Mouse (Mus musculus): Measurements from ENCODE around the gene Crhr2.

The Crhr2 gene

DNA sequence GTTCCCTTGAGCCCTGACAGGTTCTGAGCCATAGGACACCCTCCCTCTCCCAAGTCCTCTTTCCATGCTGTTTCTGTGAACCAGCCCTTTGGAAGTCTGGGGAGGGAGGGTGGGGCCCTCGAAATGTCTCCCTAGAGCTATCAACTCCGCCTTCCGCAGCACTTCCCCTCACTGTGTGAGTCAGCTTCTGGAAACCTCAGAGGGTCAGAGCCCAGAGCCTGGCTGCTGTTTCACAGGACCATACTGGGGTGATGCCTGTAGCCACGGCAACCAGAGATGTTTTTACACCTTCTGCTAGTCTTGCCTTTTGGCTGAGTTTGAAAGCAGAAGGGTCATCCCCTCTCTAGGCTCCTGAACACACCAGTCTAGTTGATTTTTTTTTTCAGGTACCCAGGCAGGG is 9.8 kb downstream of the Crhr2 start:
- DNase-seq (ENCODE audit: low read depth, low spot score), result no peak

- no peak for DNase-seq (ENCODE audit: low read depth, low spot score)
Measured at GRCm38 (mm10) chr6:55117325-55118109, 15.3 kb downstream of the Crhr2 start.

- no peak for DNase-seq (ENCODE audit: low read depth, low spot score)
Measured at GRCm38 (mm10) chr6:55108358-55108757, 24.5 kb downstream of the Crhr2 start.

DNA sequence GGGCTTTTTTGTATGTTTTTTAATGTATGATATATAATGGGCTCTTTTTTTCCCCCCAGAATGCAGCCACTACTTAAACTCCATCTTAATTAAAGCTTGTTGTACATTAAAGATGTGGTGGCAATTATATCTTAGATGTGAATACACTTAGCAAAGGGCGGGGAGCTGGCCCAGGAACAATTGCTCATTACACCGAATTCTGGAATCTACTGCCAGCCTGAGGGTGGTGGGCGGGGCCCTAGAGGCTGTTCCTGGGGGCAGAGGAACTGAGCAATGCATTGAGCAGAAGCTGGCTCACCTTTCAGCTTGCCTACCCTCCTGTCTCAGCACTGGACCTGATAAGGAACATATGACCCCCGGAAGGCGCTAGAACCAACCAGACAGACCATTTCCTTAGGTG is 34.2 kb downstream of the Crhr2 start:
- no peak for DNase-seq (ENCODE audit: low read depth, low spot score)

GRCm38 (mm10) chr6:55098030-55098429 is 34.8 kb downstream of the Crhr2 start:
- DNase-seq (ENCODE audit: low read depth, low spot score), result no peak

DNA sequence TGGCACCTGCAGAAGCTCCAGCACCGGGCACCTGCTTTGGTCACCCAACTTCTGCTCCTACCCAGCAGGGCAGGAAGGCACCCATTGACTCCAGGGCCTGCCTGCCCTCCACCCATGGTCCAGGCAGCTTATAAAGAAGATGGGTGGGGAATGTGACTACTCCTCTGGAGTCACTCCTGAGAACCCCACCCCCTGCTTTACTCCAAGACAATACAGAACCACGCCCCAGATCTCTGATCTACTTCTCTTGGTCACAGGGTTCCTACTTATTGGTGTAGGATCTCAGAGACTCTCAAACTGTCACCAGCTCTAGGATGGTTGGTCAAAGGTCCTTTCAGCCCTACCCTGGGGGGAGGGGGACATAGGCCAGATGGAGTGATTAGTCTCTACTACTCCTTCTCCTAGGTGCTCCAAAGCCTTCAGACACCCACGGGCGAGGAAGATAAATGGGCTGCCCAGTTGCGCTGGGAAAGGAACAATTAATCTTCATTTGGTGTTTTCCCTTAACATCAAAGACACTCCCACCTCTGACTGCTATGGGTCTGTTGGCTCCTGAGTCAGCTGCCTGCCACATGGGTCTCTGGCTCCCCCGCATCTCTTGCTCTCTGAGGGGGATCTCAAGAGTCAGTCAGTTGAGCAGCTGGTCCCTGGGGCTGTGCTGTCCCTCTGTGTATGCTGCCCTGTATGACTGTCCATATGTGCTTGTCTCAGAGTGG is 39.2 kb downstream of the Crhr2 start:
- no peak for DNase-seq (ENCODE audit: low read depth, low spot score)

- no peak for DNase-seq (ENCODE audit: low read depth, low spot score)
Measured at GRCm38 (mm10) chr6:55091396-55091795, 41.4 kb downstream of the Crhr2 start.

DNA sequence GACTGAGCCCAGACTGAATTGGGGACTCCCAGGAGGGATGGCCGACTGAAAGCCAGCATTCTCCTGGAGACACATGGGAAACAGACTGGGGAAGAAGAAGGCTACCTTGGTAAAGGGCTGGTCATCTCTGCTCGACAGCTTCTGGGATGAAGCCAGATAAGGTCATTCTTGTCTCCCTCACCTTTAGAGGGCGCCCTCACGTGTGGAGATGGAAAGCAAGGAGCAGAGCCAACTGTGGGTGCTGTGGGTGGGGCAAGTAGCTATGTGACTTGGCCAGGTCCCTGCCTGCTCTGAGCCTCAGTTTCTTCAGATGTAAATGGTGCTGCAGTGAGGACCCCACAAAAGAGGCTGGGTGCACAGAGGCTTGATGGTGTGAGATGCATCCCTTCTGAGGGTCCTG is 42.2 kb downstream of the Crhr2 start:
- no peak for DNase-seq (ENCODE audit: low read depth, low spot score)

- DNase-seq (ENCODE audit: low read depth, low spot score), result no peak
Measured at GRCm38 (mm10) chr6:55087355-55087754, 45.5 kb downstream of the Crhr2 start.

DNA sequence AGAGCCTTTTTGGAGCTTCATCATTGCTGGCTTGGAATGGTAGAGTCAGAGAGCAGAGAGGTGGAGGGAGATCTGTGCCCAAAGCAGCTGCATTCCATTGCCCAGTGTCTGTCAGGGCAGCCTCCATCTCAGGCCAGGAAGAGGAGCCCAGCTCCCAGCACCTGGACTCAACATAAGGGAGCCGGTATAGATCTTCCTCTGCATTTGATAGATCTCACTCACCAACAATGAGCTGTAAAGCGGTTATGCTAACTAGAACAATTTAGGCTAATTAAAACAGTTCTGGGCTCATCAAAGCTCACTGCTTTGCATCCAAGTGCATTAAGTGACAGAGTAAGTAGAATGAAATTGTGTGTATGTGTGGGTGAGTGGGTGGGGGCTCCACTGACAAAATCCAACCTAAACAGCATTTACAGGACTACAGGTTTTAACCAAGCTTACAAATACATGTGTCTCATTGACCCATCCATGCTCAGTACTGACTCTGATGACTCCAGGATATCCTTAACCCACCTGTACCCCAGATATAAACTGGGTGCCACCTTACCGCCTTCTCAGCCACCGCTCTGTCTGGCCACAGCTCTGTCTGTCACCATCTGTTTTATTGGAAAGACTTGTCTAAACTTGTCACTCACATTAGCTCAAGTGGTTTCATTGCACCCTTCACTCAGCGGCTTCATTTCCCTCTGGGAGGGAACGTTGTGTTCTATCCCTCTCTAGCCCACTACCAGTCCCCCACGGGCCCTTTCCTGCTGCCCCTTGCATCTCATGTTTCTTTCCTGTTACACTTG is 50.4 kb downstream of the Crhr2 start:
- DNase-seq (ENCODE audit: low read depth, low spot score), result no peak

DNA sequence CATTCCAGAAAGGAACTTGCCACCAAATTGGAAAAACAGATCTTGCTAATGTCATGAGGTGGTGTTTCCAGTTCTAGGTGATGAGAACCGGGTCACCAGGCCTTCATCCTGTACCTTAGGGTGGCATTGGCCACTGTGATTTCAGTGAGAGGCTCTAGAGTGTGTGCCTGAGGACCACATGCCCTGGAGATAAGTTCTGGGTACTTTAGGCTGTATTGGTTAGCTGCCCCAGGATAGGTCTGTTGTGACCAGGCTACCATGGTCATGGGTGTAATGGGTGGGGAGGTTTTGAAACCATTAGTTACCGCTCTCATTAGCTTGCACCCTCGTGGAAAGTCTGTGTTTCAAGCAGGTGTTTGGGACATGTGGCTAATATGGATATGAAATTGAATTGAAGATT is 51.4 kb downstream of the Crhr2 start:
- DNase-seq (ENCODE audit: low read depth, low spot score), result no peak

DNA sequence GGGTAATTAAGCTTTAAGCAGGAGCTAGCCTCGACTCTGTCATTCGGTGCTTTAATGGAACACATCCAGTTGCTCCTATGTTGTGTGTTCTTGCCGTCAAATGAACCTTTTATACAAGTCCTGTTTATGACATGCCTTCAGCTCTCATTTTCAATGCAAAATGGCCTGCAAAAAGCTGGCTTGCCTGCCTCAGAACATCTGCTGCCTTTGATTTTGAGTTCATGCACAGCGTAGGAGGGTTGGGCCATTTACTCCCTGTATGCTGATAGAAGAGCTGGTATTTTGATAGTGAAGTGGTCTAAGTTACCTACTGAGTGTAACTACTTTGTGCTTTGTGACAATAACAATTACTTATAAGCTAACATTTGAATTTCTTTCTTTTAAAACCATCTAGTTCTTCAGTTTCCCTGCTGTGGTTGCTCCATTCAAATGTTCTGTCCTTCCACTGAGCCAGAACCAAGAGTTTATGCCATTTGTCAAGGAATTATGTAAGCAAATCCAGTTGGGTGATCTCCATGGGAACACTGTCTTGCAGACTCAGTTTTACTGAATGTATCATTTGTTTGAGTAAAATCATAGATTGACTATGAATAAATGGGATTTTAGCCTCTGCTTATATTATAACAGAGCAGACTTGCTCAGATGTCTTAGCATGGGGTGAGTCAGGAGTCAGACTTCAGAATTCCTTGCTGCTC is 56.1 kb downstream of the Crhr2 start:
- DNase-seq (ENCODE audit: low read depth, low spot score), result no peak

DNA sequence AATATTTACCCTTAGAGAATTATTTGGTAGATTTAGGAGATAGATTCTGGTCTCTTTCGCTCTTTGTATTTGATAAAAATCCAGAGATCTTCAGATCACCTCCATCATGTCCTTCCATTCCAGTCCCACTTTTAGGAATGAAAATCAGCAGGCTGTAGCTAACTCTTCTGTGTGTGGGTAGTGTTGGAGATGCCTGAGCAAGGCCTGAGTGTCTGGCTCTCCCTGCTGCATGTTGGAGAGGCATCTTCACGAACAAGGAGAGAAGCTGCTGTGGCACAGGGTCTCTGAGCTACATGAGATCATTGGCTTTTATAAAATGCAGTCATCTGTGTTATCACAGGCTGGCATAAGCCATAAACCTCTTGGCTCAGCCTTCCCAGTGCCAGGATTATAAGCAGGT is 66.9 kb downstream of the Crhr2 start:
- DNase-seq (ENCODE audit: low read depth, low spot score), result no peak

- no peak for DNase-seq (ENCODE audit: low read depth, low spot score)
Measured at GRCm38 (mm10) chr6:55064477-55064827, 68.4 kb downstream of the Crhr2 start.

- DNase-seq (ENCODE audit: low read depth, low spot score), result peak; percentile 46
Measured at GRCm38 (mm10) chr6:55063793-55064476, 68.9 kb downstream of the Crhr2 start.

GRCm38 (mm10) chr6:55062200-55062599 is 70.6 kb downstream of the Crhr2 start:
- DNase-seq (ENCODE audit: low read depth, low spot score), result no peak

GRCm38 (mm10) chr6:55061328-55061727 is 71.5 kb downstream of the Crhr2 start:
- no peak for DNase-seq (ENCODE audit: low read depth, low spot score)

DNA sequence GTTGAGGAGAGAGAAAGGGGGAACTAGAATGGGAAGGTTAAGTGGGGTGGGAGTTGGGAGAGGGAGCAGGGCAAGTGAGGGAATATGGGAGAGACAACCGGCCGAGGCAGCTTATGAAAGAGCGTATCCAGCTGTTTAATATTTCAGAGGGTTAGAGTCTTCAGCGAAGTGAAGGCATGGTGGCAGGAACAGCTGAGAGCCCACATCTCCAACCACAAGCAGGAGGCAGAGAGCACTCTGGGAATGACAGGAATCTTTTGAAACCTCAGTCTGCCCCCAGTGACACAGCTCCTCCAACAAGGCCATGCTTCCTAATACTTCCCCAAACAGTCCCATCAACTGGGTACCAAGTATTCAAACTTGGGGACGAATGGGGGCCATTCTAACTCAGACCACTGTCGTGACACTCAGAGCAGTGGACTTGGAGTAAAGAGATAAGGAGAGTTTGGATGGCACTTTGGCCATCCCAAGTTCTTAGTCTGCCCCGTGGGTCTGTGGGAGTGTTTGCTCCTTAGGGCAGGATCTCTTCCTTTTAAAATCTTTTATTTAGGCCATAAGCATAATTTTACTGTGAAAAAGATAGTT is 72.5 kb downstream of the Crhr2 start:
- no peak for DNase-seq (ENCODE audit: low read depth, low spot score)

DNA sequence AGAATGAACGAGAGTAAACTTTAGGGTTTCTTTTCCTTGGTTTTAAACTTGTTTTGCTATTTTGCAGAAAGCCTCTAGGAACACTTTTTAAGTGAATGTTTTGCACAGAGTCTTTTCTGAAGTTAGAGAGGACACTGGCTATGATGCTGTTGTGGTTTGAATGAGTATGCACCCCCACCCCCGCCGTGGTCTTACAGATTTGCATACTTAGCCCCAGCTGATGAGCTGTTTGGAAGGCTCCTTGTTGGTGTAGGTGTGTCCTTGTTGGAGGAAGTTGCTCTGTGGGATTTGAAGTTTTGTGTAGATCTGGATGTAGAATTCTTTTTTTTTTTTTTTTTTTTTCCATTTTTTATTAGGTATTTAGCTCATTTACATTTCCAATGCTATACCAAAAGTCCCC is 75.4 kb downstream of the Crhr2 start:
- DNase-seq (ENCODE audit: low read depth, low spot score), result no peak

DNA sequence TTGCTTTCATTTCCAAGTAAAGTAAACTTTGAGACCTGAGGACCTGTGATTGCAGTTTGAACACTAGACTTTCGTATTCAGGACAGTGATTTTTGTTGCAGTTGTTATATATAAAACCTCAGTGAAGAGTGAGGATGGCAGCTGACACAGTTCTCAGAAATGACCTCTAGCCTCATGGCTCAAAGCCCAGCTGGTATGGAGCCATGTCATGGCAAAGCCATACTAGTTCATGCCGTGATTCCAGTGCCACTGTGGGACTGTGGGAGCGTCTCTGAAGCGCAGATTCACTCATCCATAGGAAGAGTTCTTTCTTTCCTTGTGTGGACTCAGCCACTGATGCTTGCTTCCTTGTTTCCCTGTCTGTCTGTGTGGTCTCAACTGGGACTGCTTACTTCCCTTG is 78.3 kb downstream of the Crhr2 start:
- DNase-seq (ENCODE audit: low read depth, low spot score), result no peak

GRCm38 (mm10) chr6:55049186-55049585 is 83.6 kb downstream of the Crhr2 start:
- DNase-seq (ENCODE audit: low read depth, low spot score), result no peak
